28 mouse cellular contexts compared by ENCODE assay signal in genomic region chr6:75644363-75644720, GRCm38 (mm10).
DNase-seq lines count a peak whose midpoint lies in the region; ATAC-seq and TF ChIP-seq lines count a peak whose summit lies in the region.
"Had no signal": no experiment of that assay in that cellular context is flagged by ENCODE, and none has a peak within 500 bp of the region (broad histone marks: within the 10 kb centered on the region; RNA-seq: fewer than 3 reads in every experiment).

No protein-coding gene starts in this region.

- no peak overlapping the region for H3K4me2 ChIP-seq in forebrain, embryonic 13.5 days
- no peak overlapping the region for H3K4me2 ChIP-seq in forebrain, embryonic 11.5 days (ENCODE audit: low read depth, low read length, severe bottlenecking)
- no peak overlapping the region for H3K4me2 ChIP-seq in forebrain, embryonic 15.5 days (replicated peaks)
- H3K4me2 ChIP-seq: heart, embryonic 12.5 days; heart, embryonic 15.5 days; hindbrain, embryonic 14.5 days had no signal

- no peak overlapping the region for H3K9ac ChIP-seq in forebrain, embryonic 13.5 days
- no peak overlapping the region for H3K9ac ChIP-seq in forebrain, embryonic 11.5 days (ENCODE audit: low read length)
- H3K9ac ChIP-seq in ES-Bruce4 (ENCODE audit: low read depth, poor library complexity, severe bottlenecking) (no peak overlapping the region), ES-E14 (ENCODE audit: insufficient read depth, low read depth, low read length, poor library complexity, severe bottlenecking) (no peak overlapping the region)
- no peak overlapping the region for H3K9ac ChIP-seq in forebrain, embryonic 15.5 days (replicated peaks)
- H3K9ac ChIP-seq: heart, embryonic 12.5 days; heart, embryonic 15.5 days; hindbrain, embryonic 14.5 days had no signal

- TF ChIP-seq CTCF in ES-Bruce4 (IDR thresholded peaks at IDR 0.05; ENCODE audit: low read depth, low read length), result no peak

- ATAC-seq in forebrain, embryonic 13.5 days, result peak; percentile 93
- no peak for ATAC-seq in forebrain, embryonic 11.5 days (replicated peaks; ENCODE audit: low FRiP score)
- peak; percentile 83 for ATAC-seq in forebrain, embryonic 15.5 days (replicated peaks)
- ATAC-seq: hindbrain, postnatal 0 days; inflammation-experienced regulatory T-cells, adult 6 months; intestine, postnatal 0 days; Patski had no signal

- 0 out of 2 replicates have a peak, but pooled peaks cover 12% of the 10 kb centered on the region for H3K9me3 ChIP-seq in forebrain, embryonic 13.5 days (replicated peaks)
- H3K9me3 ChIP-seq in forebrain, embryonic 11.5 days (ENCODE audit: control insufficient read depth, low read length), result no peaks in the 10 kb centered on the region; the same call in 1 of the 2 replicates
- peaks cover 13% of the 10 kb centered on the region for H3K9me3 ChIP-seq in ES-Bruce4 (replicated peaks; ENCODE audit: control insufficient read depth, insufficient read depth, low read length, poor library complexity, severe bottlenecking)
- H3K9me3 ChIP-seq in ES-E14 (ENCODE audit: control insufficient read depth, insufficient read depth, low read depth, low read length), result no peaks in the 10 kb centered on the region
- no peaks in the 10 kb centered on the region for H3K9me3 ChIP-seq in forebrain, embryonic 15.5 days
- H3K9me3 ChIP-seq: G1E; heart, embryonic 15.5 days had no signal

- DNase-seq in forebrain, embryonic 11.5 days (ENCODE audit: low spot score), result no peak
- DNase-seq in ES-E14 (ENCODE audit: low read depth, low spot score), result no peak
- no peak for DNase-seq in heart, adult 9 months (ENCODE audit: low spot score in 2 of 2)
- DNase-seq in gastrocnemius, postnatal 36 days, result no peak
- DNase-seq: adrenal gland, adult 2 months; adrenal gland, postnatal 25 days; B cell, adult 2 months; cerebellum, adult 18-20 months; cerebellum, adult 9-10 months; cerebellum, postnatal 14 days; gastrocnemius, postnatal 10 days; heart, adult 11 months; heart, postnatal 10 days; heart, postnatal 36 days; kidney, adult 2 months had no signal

- H3K36me3 ChIP-seq in forebrain, embryonic 13.5 days (ENCODE audit: poor library complexity, severe bottlenecking), result no peaks in the 10 kb centered on the region
- no peaks in the 10 kb centered on the region for H3K36me3 ChIP-seq in forebrain, embryonic 11.5 days (ENCODE audit: control insufficient read depth, insufficient read depth, low read length)
- no peaks in the 10 kb centered on the region for H3K36me3 ChIP-seq in ES-Bruce4 (ENCODE audit: control insufficient read depth, insufficient read depth, low read length, poor library complexity, severe bottlenecking)
- H3K36me3 ChIP-seq in ES-E14 (ENCODE audit: control insufficient read depth, insufficient read depth, low read length, poor library complexity, severe bottlenecking), result no peaks in the 10 kb centered on the region
- H3K36me3 ChIP-seq in forebrain, embryonic 15.5 days, result no peaks in the 10 kb centered on the region
- H3K36me3 ChIP-seq: G1E; heart, embryonic 12.5 days; heart, embryonic 15.5 days; hindbrain, embryonic 10.5 days had no signal

- no peak overlapping the region for H3K4me3 ChIP-seq in forebrain, embryonic 13.5 days
- H3K4me3 ChIP-seq in forebrain, embryonic 11.5 days (ENCODE audit: low read depth, low read length), result no peak overlapping the region
- H3K4me3 ChIP-seq in ES-Bruce4 (ENCODE audit: low read depth, low read length), result no peak overlapping the region
- H3K4me3 ChIP-seq in ES-E14 (ENCODE audit: insufficient read depth in 1 of 2, low read depth in 1 of 2, low read length in 2 of 2, poor library complexity in 1 of 2, severe bottlenecking in 1 of 2), result no peak overlapping the region
- H3K4me3 ChIP-seq in forebrain, embryonic 15.5 days, result no peak overlapping the region
- H3K4me3 ChIP-seq: heart, embryonic 12.5 days; heart, embryonic 15.5 days; hindbrain, embryonic 10.5 days had no signal

- no peak for TF ChIP-seq POLR2A in ES-Bruce4 (IDR thresholded peaks at IDR 0.05; ENCODE audit: insufficient read depth, low read length)

- TF ChIP-seq EP300 in ES-Bruce4 (IDR thresholded peaks at IDR 0.05; ENCODE audit: insufficient read depth, low read depth, low read length), result no peak

- H3K27ac ChIP-seq in forebrain, embryonic 13.5 days, result no peak overlapping the region
- H3K27ac ChIP-seq in forebrain, embryonic 11.5 days (ENCODE audit: low read depth, low read length), result no peak overlapping the region
- H3K27ac ChIP-seq in ES-Bruce4 (ENCODE audit: insufficient read depth, low read length) (peak overlapping the region; percentile 83), ES-E14 (ENCODE audit: insufficient read depth, low read depth, low read length, poor library complexity, severe bottlenecking) (0 out of 2 replicates have a peak overlapping the region, but pooled peaks have one; percentile 56)
- no peak overlapping the region for H3K27ac ChIP-seq in forebrain, embryonic 15.5 days (replicated peaks)
- H3K27ac ChIP-seq: heart, embryonic 15.5 days; hindbrain, embryonic 10.5 days; hindbrain, embryonic 14.5 days; hindbrain, postnatal 0 days had no signal

- no peaks in the 10 kb centered on the region for H3K4me1 ChIP-seq in forebrain, embryonic 13.5 days
- H3K4me1 ChIP-seq in forebrain, embryonic 11.5 days (replicated peaks; ENCODE audit: control insufficient read depth, insufficient read depth, low read length), result no peaks in the 10 kb centered on the region
- H3K4me1 ChIP-seq in ES-Bruce4 (ENCODE audit: control insufficient read depth, insufficient read depth, low read length), result no peaks in the 10 kb centered on the region
- no peaks in the 10 kb centered on the region; a peak in 1 of 4 replicates for H3K4me1 ChIP-seq in ES-E14 (ENCODE audit: control insufficient read depth in 2 of 2, insufficient read depth in 2 of 2, low read length in 2 of 2, poor library complexity in 1 of 2)
- H3K4me1 ChIP-seq in forebrain, embryonic 15.5 days, result no peaks in the 10 kb centered on the region
- H3K4me1 ChIP-seq: heart, embryonic 12.5 days; heart, embryonic 15.5 days; hindbrain, embryonic 10.5 days had no signal

- WGBS in forebrain, embryonic 13.5 days, result 43% methylated on average over 2 of the region's 2 CpGs
- 82% methylated on average over 2 of the region's 2 CpGs for WGBS in forebrain, embryonic 11.5 days
- 42% methylated on average over 2 of the region's 2 CpGs for WGBS in forebrain, embryonic 15.5 days

- intact Hi-C loops in gastrocnemius, postnatal 36 days (cut with DNase I), result no loop called here

- in situ Hi-C loops in ES-E14 (cut with MboI; ENCODE audit: low sequenced_read_pairs in 2 of 2, unreplicated experiment in 2 of 2), result no loop called here

- no peaks in the 10 kb centered on the region for H3K27me3 ChIP-seq in forebrain, embryonic 13.5 days
- H3K27me3 ChIP-seq in forebrain, embryonic 11.5 days (ENCODE audit: control insufficient read depth, insufficient read depth, low read length), result no peaks in the 10 kb centered on the region
- H3K27me3 ChIP-seq in ES-Bruce4 (ENCODE audit: control insufficient read depth, insufficient read depth, low read length, poor library complexity, severe bottlenecking), result no peaks in the 10 kb centered on the region
- no peaks in the 10 kb centered on the region for H3K27me3 ChIP-seq in forebrain, embryonic 15.5 days
- H3K27me3 ChIP-seq: CH12.LX; heart, embryonic 12.5 days; heart, embryonic 15.5 days; Patski had no signal

TF ChIP-seq in ES-E14, 5 proteins besides CTCF, POLR2A, EP300 and RAD21:
- TF ChIP-seq MAFK (IDR thresholded peaks at IDR 0.05; ENCODE audit: insufficient read depth, low read depth, low read length) (no peak), CHD2 (IDR thresholded peaks at IDR 0.05; ENCODE audit: low read depth, low read length) (no peak), ZC3H11A (IDR thresholded peaks at IDR 0.05; ENCODE audit: borderline replicate concordance, low read depth, low read length) (no peak)

Comparison
In these comparisons a context has a peak if more than half of its experiments do, and no peak if none do; other contexts are left out.
1. H3K27ac ChIP-seq: peak in ES-Bruce4 (single experiment) and ES-E14 (single experiment); none in forebrain, embryonic 13.5 days (single experiment), forebrain, embryonic 11.5 days (single experiment) and forebrain, embryonic 15.5 days (single experiment).